Mouse (Mus musculus): Measurements from ENCODE around the gene Spink8.

The Spink8 gene

GRCm38 (mm10) chr9:109874797-109875691, 63.0 kb downstream of the Spink8 start, which contains the start of gene Cdc25a:
Cdc25a (plus strand) TSS chr9:109875579.
- DNase-seq = peak; percentile 98

GRCm38 (mm10) chr9:109875695-109876601, 63.9 kb downstream of the Spink8 start:
- DNase-seq = no peak
